Mouse (Mus musculus): ENCODE measurements around the gene Aplnr. TPM values are rescaled to one million over a fixed set of nuclear protein-coding genes. Genes with fewer than 3 reads are reported as not detected.

The Aplnr gene
- polyA plus RNA-seq, 1 experiment = 2.9 TPM

DNA sequence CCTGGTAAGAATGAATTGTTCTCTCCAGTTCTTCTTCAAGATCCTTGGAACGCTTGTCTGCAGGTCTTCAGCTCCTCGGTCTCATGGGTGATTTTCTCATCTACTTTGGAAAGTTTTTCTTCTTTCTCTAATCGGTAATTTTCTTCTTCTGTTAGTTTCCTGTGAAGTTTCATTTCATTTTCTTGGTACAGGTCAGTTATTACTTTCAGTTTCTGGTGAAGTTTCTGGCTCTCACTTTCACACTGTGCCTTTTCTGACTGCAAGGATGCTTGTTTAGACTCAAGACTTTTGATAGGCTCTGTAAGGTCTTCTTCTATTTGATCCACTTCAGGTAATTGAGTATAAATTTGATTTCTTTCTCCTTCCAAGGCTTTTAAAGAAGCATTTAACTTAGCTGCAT is 21.4 kb downstream of the Aplnr start:
- DNase-seq (ENCODE audit: low read depth in 1 of 2, low spot score in 2 of 2) = no peak
- H3K27me3 ChIP-seq (ENCODE audit: control insufficient read depth, insufficient read depth, low read length) = no peaks in the 10 kb centered on the region
- no peak overlapping the region for H3K4me3 ChIP-seq (ENCODE audit: extremely low read depth, insufficient read depth, insufficient read length)
- H3K36me3 ChIP-seq (ENCODE audit: control insufficient read depth, insufficient read depth, low read length) = no peaks in the 10 kb centered on the region
- H3K4me1 ChIP-seq (ENCODE audit: control insufficient read depth, insufficient read depth, insufficient read length) = 0 out of 2 replicates have a peak, but pooled peaks cover 2% of the 10 kb centered on the region
- WGBS = 50% methylated on average over 3 of the region's 3 CpGs
- no peak overlapping the region for H3K27ac ChIP-seq (ENCODE audit: insufficient read depth, low read length)
- TF ChIP-seq CTCF (IDR thresholded peaks at IDR 0.05; ENCODE audit: extremely low read depth, insufficient read depth, insufficient read length, insufficient replicate concordance) (no peak), POLR2A (IDR thresholded peaks at IDR 0.05; ENCODE audit: low read depth, low read length) (no peak)

DNA sequence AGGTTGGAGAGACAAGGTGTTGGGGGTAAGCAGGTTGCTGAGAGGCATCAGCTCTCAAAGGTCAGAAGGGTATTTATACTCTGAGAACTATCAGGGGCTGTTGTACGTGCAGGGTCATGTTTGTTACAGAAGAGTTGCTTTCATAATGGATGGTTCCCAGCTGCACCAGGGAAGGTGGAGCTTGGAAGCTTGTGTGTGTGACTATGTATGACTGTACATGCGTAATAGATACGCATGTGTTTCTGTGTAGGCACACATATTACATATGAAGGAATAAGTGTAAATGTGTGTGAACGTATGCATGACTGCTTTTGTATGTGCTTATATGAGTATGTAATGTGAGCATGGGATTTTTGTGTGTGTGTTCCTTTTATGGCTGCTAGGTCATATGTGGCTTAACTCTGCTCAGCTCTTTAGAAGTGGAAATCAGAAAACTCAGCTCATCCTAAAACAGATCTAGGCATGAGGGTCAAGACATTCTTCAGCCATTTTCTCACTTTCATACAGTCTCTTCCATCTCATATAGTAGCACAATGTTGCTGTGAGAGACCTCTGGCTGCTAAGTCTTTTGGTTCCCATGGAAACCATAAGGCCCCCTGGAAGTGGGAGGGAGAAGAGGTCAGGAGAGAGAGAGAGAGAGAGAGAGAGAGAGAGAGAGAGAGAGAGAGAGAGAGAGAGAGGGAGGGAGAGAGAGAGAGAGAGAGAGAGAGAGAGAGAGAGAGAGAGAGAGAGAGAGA is 25.0 kb downstream of the Aplnr start:
- H3K27ac ChIP-seq (ENCODE audit: insufficient read depth, low read length) = no peak overlapping the region
- 0 out of 2 replicates have a peak, but pooled peaks cover 2% of the 10 kb centered on the region for H3K4me1 ChIP-seq (ENCODE audit: control insufficient read depth, insufficient read depth, insufficient read length)
- H3K27me3 ChIP-seq (ENCODE audit: control insufficient read depth, insufficient read depth, low read length) = no peaks in the 10 kb centered on the region
- WGBS = 87% methylated on average over 4 of the region's 4 CpGs
- no peak for TF ChIP-seq CTCF (IDR thresholded peaks at IDR 0.05; ENCODE audit: extremely low read depth, insufficient read depth, insufficient read length, insufficient replicate concordance)
- no peak for TF ChIP-seq POLR2A (IDR thresholded peaks at IDR 0.05; ENCODE audit: low read depth, low read length)
- DNase-seq (ENCODE audit: low read depth in 1 of 2, low spot score in 2 of 2) = no peak
- no peaks in the 10 kb centered on the region for H3K36me3 ChIP-seq (ENCODE audit: control insufficient read depth, insufficient read depth, low read length)
- no peak overlapping the region for H3K4me3 ChIP-seq (ENCODE audit: extremely low read depth, insufficient read depth, insufficient read length)

DNA sequence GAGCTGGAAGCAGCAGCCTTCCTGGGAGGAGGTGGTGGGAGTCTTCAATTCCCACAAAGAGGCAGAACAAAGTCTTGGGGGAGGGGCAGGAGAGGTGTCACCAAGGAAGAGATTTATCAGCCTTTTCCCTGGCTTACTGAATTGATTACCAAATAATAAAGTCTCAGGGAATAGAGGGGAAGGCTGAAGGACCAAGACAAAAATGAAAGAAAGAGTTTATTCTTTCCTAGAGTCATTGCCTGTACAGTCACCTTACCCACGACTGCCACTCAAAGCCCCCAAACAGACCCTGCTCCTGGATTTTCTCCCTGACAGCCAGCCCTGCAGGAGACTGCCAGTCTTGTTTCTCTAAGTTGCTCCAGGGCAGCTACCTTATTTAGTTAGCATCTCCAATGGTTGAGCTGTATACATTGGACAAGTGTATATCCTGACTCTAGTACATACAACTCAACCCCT is 25.6 kb downstream of the Aplnr start:
- no peak overlapping the region for H3K4me3 ChIP-seq (ENCODE audit: extremely low read depth, insufficient read depth, insufficient read length)
- TF ChIP-seq CTCF (IDR thresholded peaks at IDR 0.05; ENCODE audit: extremely low read depth, insufficient read depth, insufficient read length, insufficient replicate concordance) (no peak), POLR2A (IDR thresholded peaks at IDR 0.05; ENCODE audit: low read depth, low read length) (no peak)
- no peaks in the 10 kb centered on the region for H3K27me3 ChIP-seq (ENCODE audit: control insufficient read depth, insufficient read depth, low read length)
- DNase-seq (ENCODE audit: low read depth in 1 of 2, low spot score in 2 of 2) = no peak
- H3K27ac ChIP-seq (ENCODE audit: insufficient read depth, low read length) = no peak overlapping the region
- 86% methylated on average over 1 of the region's 1 CpGs for WGBS
- H3K36me3 ChIP-seq (ENCODE audit: control insufficient read depth, insufficient read depth, low read length) = no peaks in the 10 kb centered on the region
- 0 out of 2 replicates have a peak, but pooled peaks cover 2% of the 10 kb centered on the region for H3K4me1 ChIP-seq (ENCODE audit: control insufficient read depth, insufficient read depth, insufficient read length)

DNA sequence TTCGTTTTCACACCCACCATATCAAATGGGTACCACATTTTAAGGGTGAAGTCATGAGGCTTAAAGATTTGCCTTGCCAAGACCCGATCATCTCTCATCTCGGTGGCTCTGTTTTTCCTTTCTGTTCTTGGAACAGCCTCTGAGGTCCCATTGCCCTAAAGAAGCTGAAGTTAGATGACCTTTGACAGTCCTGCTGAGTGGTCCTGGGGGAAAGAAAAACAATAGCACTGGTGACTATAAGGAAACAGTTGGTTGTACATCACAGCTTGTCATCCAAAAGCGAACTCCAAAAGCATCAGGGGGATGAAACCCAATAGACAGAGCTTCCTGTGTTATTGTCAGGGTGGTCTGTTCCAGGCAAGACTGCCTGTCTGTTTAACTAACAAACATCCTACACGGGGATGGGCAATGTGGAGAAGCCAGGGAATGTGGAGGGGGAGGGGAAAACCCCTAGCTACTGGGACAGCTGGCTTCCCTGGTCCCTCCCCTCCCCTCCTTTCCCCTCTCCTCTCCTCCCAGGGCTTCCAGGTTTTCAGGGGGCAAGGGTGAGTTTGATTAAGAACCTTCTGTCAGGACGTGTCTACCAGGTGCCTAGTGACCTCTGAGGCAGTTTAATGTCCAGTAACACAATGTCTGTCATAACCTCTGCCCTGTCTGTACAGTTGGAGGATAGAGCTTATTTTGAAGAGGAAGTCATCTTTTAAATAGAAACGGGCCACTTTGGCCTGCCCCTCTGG is 27.5 kb downstream of the Aplnr start:
- H3K27ac ChIP-seq (ENCODE audit: insufficient read depth, low read length) = no peak overlapping the region
- 57% methylated on average over 7 of the region's 7 CpGs for WGBS
- H3K4me3 ChIP-seq (ENCODE audit: extremely low read depth, insufficient read depth, insufficient read length) = no peak overlapping the region
- TF ChIP-seq POLR2A (IDR thresholded peaks at IDR 0.05; ENCODE audit: low read depth, low read length) (no peak), CTCF (IDR thresholded peaks at IDR 0.05; ENCODE audit: extremely low read depth, insufficient read depth, insufficient read length, insufficient replicate concordance) (no peak)
- no peaks in the 10 kb centered on the region for H3K36me3 ChIP-seq (ENCODE audit: control insufficient read depth, insufficient read depth, low read length)
- H3K27me3 ChIP-seq (ENCODE audit: control insufficient read depth, insufficient read depth, low read length) = no peaks in the 10 kb centered on the region
- DNase-seq (ENCODE audit: low read depth in 1 of 2, low spot score in 2 of 2) = no peak
- no peaks in the 10 kb centered on the region; the same call in 1 of the 2 replicates for H3K4me1 ChIP-seq (ENCODE audit: control insufficient read depth, insufficient read depth, insufficient read length)

DNA sequence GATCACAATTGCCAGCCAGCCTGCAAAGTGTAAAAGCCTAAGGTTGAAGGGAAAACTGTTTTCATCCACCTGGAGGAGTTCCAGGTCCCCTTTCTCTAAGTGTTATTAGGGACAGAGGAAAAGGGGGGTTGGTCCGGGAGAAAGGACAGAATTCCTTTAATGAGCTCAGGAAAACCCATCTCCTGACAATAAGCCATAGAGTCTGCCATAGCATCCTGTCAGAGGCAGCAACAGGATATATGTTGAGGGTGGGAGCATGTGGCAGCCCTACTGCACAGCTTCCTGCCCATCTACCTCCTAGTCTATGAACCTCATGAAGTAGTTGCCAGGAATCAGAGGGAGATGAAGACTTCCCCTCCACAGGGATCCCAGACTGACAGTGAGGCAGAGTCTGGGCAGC is 31.6 kb downstream of the Aplnr start:
- Histone ChIP-seq H3K27me3 (ENCODE audit: control insufficient read depth, insufficient read depth, low read length) (no peaks in the 10 kb centered on the region), H3K4me3 (ENCODE audit: extremely low read depth, insufficient read depth, insufficient read length) (no peak overlapping the region), H3K27ac (ENCODE audit: insufficient read depth, low read length) (no peak overlapping the region), H3K36me3 (ENCODE audit: control insufficient read depth, insufficient read depth, low read length) (no peaks in the 10 kb centered on the region), H3K4me1 (ENCODE audit: control insufficient read depth, insufficient read depth, insufficient read length) (no peaks in the 10 kb centered on the region; the same call in 1 of the 2 replicates)
- WGBS = 39% methylated on average over 1 of the region's 1 CpGs
- DNase-seq (ENCODE audit: low read depth in 1 of 2, low spot score in 2 of 2) = no peak
- TF ChIP-seq CTCF (IDR thresholded peaks at IDR 0.05; ENCODE audit: extremely low read depth, insufficient read depth, insufficient read length, insufficient replicate concordance) (no peak), POLR2A (IDR thresholded peaks at IDR 0.05; ENCODE audit: low read depth, low read length) (no peak)

DNA sequence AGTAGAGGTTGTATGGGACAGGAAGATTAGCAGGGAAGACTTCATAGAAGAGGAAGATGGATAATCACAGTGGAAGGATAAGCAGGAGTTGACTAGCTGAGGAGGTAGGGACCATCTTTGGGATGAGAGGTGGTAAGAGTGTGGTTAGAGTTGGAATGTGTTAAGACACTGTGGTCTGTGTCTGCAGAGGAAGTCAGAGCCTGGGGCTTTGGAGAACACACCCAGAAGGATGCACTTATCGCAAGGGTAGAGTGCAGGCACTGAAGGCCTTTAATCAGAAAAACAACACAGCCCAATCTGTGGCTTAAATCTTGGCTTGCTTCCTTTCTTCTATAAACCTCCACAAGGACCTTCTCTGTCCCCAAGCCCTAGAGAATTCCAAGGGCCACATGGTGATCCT is 32.3 kb downstream of the Aplnr start:
- no peaks in the 10 kb centered on the region for H3K36me3 ChIP-seq (ENCODE audit: control insufficient read depth, insufficient read depth, low read length)
- H3K4me3 ChIP-seq (ENCODE audit: extremely low read depth, insufficient read depth, insufficient read length) = no peak overlapping the region
- 53% methylated on average over 1 of the region's 1 CpGs for WGBS
- H3K27me3 ChIP-seq (ENCODE audit: control insufficient read depth, insufficient read depth, low read length) = no peaks in the 10 kb centered on the region
- no peak overlapping the region for H3K27ac ChIP-seq (ENCODE audit: insufficient read depth, low read length)
- no peaks in the 10 kb centered on the region; the same call in 1 of the 2 replicates for H3K4me1 ChIP-seq (ENCODE audit: control insufficient read depth, insufficient read depth, insufficient read length)
- no peak for TF ChIP-seq CTCF (IDR thresholded peaks at IDR 0.05; ENCODE audit: extremely low read depth, insufficient read depth, insufficient read length, insufficient replicate concordance)
- no peak for TF ChIP-seq POLR2A (IDR thresholded peaks at IDR 0.05; ENCODE audit: low read depth, low read length)
- DNase-seq (ENCODE audit: low read depth in 1 of 2, low spot score in 2 of 2) = no peak

Measured in spleen, adult 2 months (tissue).